Mouse (Mus musculus) forebrain, embryonic 14.5 days (tissue): Measurements from ENCODE around the gene Olfr1328. TPM values are rescaled to one million over a fixed set of nuclear protein-coding genes. Genes with fewer than 3 reads are reported as not detected.
"Not testable (repeated sequence)": the region's sequence is repeated elsewhere in the genome, so short reads cannot be mapped to it uniquely, and the experiment has no call there.

ENCODE experiments used
- ATAC-seq: fragments of 200-750 bp; cut with Nextera tagmentation; 2 replicates; pipeline ENCODE4 v1.8.0; 2017; ENCODE audit warnings: mild to moderate bottlenecking, moderate library complexity
- DNase-seq: peaks from one replicate; pipeline ENCODE4 v3.0.0-alpha.2; 2015; ENCODE audit warnings: low spot score
- H3K27ac ChIP-seq: fragments of 300-500 bp; sonication (generic); 2 replicates; pipeline ENCODE4 v1.5.1; 2014; ENCODE audit warnings: low read depth, mild to moderate bottlenecking, control low read depth, low read length, moderate library complexity
- H3K27me3 ChIP-seq: fragments of 300-500 bp; sonication (generic); replicated peaks from 2 replicates; pipeline ENCODE4 v1.6.1; 2014; ENCODE audit warnings: low read length, control low read depth, mixed read lengths; ENCODE audit not compliant: control insufficient read depth, insufficient read depth
- H3K36me3 ChIP-seq: fragments of 300-500 bp; sonication (generic); 2 replicates; pipeline ENCODE4 v1.6.1; 2014; ENCODE audit warnings: low read length, control low read depth; ENCODE audit not compliant: control insufficient read depth, insufficient read depth
- H3K4me1 ChIP-seq: fragments of 300-500 bp; sonication (generic); 2 replicates; pipeline ENCODE4 v1.6.1; 2014; ENCODE audit warnings: antibody characterized with exemption, low read length, control low read depth; ENCODE audit not compliant: control insufficient read depth, insufficient read depth
- H3K4me2 ChIP-seq: fragments of 300-500 bp; sonication (generic); 2 replicates; pipeline ENCODE4 v1.6.1; 2014; ENCODE audit warnings: mild to moderate bottlenecking, control low read depth, low read length
- H3K4me3 ChIP-seq: fragments of 300-500 bp; sonication (generic); 2 replicates; pipeline ENCODE4 v1.5.1; 2014; ENCODE audit warnings: low read depth, low read length, control low read depth
- H3K9ac ChIP-seq: fragments of 300-500 bp; sonication (generic); 2 replicates; pipeline ENCODE4 v1.6.1; 2014; ENCODE audit warnings: mild to moderate bottlenecking, low read length, control low read depth, moderate library complexity
- H3K9me3 ChIP-seq: fragments of 300-500 bp; sonication (generic); replicated peaks from 2 replicates; pipeline ENCODE4 v1.6.1; 2016; ENCODE audit warnings: low read length, control low read depth, mixed read lengths; ENCODE audit not compliant: control insufficient read depth
- WGBS: fragments of 180-500 bp; shearing (Covaris S2); extraction: QIAGEN DNeasy Blood & Tissue Kit; methylation state at CpG from one replicate; pipeline ENCODE4 v1.1.7; 2014; 5-methylcytosine and 5-hydroxymethylcytosine counted together
- polyA plus RNA-seq: library from polyadenylated mRNA; unstranded; fragments of >200 nt; fragmentation: Nextera tagmentation; extraction: Ambion mirVana; gene quantifications from 2 replicates; pipeline ENCODE4 v1.2.1, GENCODE M21; 2014

Gene Olfr1328
- polyA plus RNA-seq: not detected in 2 replicates

GRCm38 (mm10) chr4:118938512-118938911 lies at the start of gene Olfr1328:
Gene Olfr1328, minus strand, starts transcription at chr4:118938612.
- Histone ChIP-seq H3K4me1 (no peaks in the 10 kb centered on the region), H3K9me3 (no peaks in the 10 kb centered on the region), H3K4me3 (no peak within 1 kb of the TSS), H3K27me3 (no peaks in the 10 kb centered on the region), H3K4me2 (no peak within 1 kb of the TSS), H3K9ac (no peak within 1 kb of the TSS), H3K27ac (no peak within 1 kb of the TSS), H3K36me3 (no peaks in the 10 kb centered on the region)
- no peak for ATAC-seq
- DNase-seq: no peak
- WGBS: 72% methylated on average over 2 of the region's 2 CpGs

- DNase-seq (no peak), ATAC-seq (no peak)
- WGBS: 86% methylated on average over 4 of the region's 4 CpGs
- Histone ChIP-seq H3K9ac (no peak overlapping the region), H3K4me2 (no peak overlapping the region), H3K27ac (no peak overlapping the region), H3K27me3 (no peaks in the 10 kb centered on the region), H3K4me1 (no peaks in the 10 kb centered on the region), H3K4me3 (no peak overlapping the region), H3K36me3 (no peaks in the 10 kb centered on the region), H3K9me3 (no peaks in the 10 kb centered on the region)
Observed at GRCm38 (mm10) chr4:118985291-118985690, 46.9 kb upstream of the Olfr1328 start.

- Histone ChIP-seq H3K4me2 (no peak overlapping the region), H3K4me1 (no peaks in the 10 kb centered on the region), H3K27ac (no peak overlapping the region), H3K36me3 (no peaks in the 10 kb centered on the region), H3K9ac (no peak overlapping the region), H3K27me3 (no peaks in the 10 kb centered on the region), H3K4me3 (no peak overlapping the region), H3K9me3 (no peaks in the 10 kb centered on the region)
- DNase-seq (no peak), ATAC-seq (no peak)
- WGBS: 93% methylated on average over 2 of the region's 2 CpGs
Observed at GRCm38 (mm10) chr4:118973281-118973680, 34.9 kb upstream of the Olfr1328 start.

GRCm38 (mm10) chr4:118967711-118968110 lies 29.3 kb upstream of the Olfr1328 start:
- 94% methylated on average over 15 of the region's 15 CpGs for WGBS
- H3K9ac ChIP-seq: no peak overlapping the region
- no peaks in the 10 kb centered on the region for H3K4me1 ChIP-seq
- no peak overlapping the region for H3K27ac ChIP-seq
- no peak overlapping the region for H3K4me3 ChIP-seq
- H3K9me3 ChIP-seq: no peaks in the 10 kb centered on the region
- no peak for ATAC-seq
- DNase-seq: no peak
- H3K27me3 ChIP-seq: no peaks in the 10 kb centered on the region
- H3K36me3 ChIP-seq: no peaks in the 10 kb centered on the region
- H3K4me2 ChIP-seq: no peak overlapping the region

GRCm38 (mm10) chr4:118961141-118961628 lies 22.8 kb upstream of the Olfr1328 start, which contains the start of gene Lao1:
Gene Lao1, plus strand, starts transcription at chr4:118961578.
- peak; percentile 58 for DNase-seq

GRCm38 (mm10) chr4:118958812-118959211 lies 20.4 kb upstream of the Olfr1328 start:
- no peaks in the 10 kb centered on the region for H3K9me3 ChIP-seq
- H3K27ac ChIP-seq: no peak overlapping the region
- H3K4me1 ChIP-seq: no peaks in the 10 kb centered on the region; the same call in 1 of the 2 replicates
- whole genome bisulfite sequencing: 94% methylated on average over 7 of the region's 7 CpGs
- no peaks in the 10 kb centered on the region for H3K27me3 ChIP-seq
- H3K9ac ChIP-seq: no peak overlapping the region
- no peak overlapping the region for H3K4me3 ChIP-seq
- no peaks in the 10 kb centered on the region for H3K36me3 ChIP-seq
- no peak for DNase-seq
- H3K4me2 ChIP-seq: no peak overlapping the region
- no peak for ATAC-seq

More at GRCm38 (mm10) chr4:118961141-118961628, 22.8 kb upstream of the Olfr1328 start, which contains the start of gene Lao1:
- Histone ChIP-seq H3K36me3 (no peaks in the 10 kb centered on the region), H3K9ac (no peak within 1 kb of the TSS), H3K9me3 (no peaks in the 10 kb centered on the region), H3K4me1 (no peaks in the 10 kb centered on the region; the same call in 1 of the 2 replicates), H3K27me3 (no peaks in the 10 kb centered on the region), H3K4me2 (no peak within 1 kb of the TSS), H3K27ac (no peak within 1 kb of the TSS), H3K4me3 (no peak within 1 kb of the TSS)
- ATAC-seq: peak; percentile 54; the same call in 1 of the 2 replicates
- WGBS: 63% methylated on average over 2 of the region's 2 CpGs

GRCm38 (mm10) chr4:118931326-118931725 lies 7.1 kb downstream of the Olfr1328 start:
- ATAC-seq, H3K9ac ChIP-seq, H3K4me3 ChIP-seq, H3K27me3 ChIP-seq, H3K27ac ChIP-seq, H3K9me3 ChIP-seq, H3K36me3 ChIP-seq, DNase-seq, H3K4me2 ChIP-seq, H3K4me1 ChIP-seq: not testable (repeated sequence)
- 61% methylated on average over 3 of the region's 3 CpGs for whole genome bisulfite sequencing

- H3K4me1 ChIP-seq, H3K9me3 ChIP-seq, H3K4me2 ChIP-seq, DNase-seq, H3K27me3 ChIP-seq, H3K9ac ChIP-seq, H3K27ac ChIP-seq, ATAC-seq, H3K4me3 ChIP-seq, H3K36me3 ChIP-seq: not testable (repeated sequence)
- 57% methylated on average over 2 of the region's 2 CpGs for WGBS
Observed at GRCm38 (mm10) chr4:118917365-118917764, 21.0 kb downstream of the Olfr1328 start, which contains the start of gene Olfr1329. Gene Olfr1329, minus strand, starts transcription at chr4:118917465.

- DNase-seq: peak; percentile 66
- no peak for ATAC-seq
- 53% methylated on average over 2 of the region's 2 CpGs for WGBS
Observed at GRCm38 (mm10) chr4:118901981-118902380, 36.4 kb downstream of the Olfr1328 start.

More at GRCm38 (mm10) chr4:118901981-118902380, 36.4 kb downstream of the Olfr1328 start:
- Histone ChIP-seq H3K4me2 (no peak overlapping the region), H3K9me3 (no peaks in the 10 kb centered on the region), H3K9ac (no peak overlapping the region), H3K4me3 (no peak overlapping the region), H3K27me3 (no peaks in the 10 kb centered on the region), H3K4me1 (no peaks in the 10 kb centered on the region), H3K36me3 (no peaks in the 10 kb centered on the region), H3K27ac (no peak overlapping the region)
